Mouse (Mus musculus) intestine, embryonic 14.5 days (tissue): Measurements from ENCODE around the gene Rgs8. TPM values are rescaled to one million over a fixed set of nuclear protein-coding genes. Genes with fewer than 3 reads are reported as not detected.

ENCODE experiments used
- ATAC-seq: fragments of 200-750 bp; cut with Nextera tagmentation; replicated peaks from 2 replicates; pipeline ENCODE4 v1.8.0; 2017; ENCODE audit warnings: low read depth, moderate number of reproducible peaks, moderate TSS enrichment, moderate library complexity; ENCODE audit not compliant: low FRiP score, low TSS enrichment
- DNase-seq: peaks from one replicate; pipeline ENCODE4 v3.0.0-alpha.2; 2018; ENCODE audit warnings: low spot score
- H3K27ac ChIP-seq: fragments of 300-500 bp; sonication (generic); 2 replicates; pipeline ENCODE4 v1.5.1; 2014; ENCODE audit warnings: low read depth, mild to moderate bottlenecking, control low read depth
- H3K27me3 ChIP-seq: fragments of 300-500 bp; sonication (generic); replicated peaks from 2 replicates; pipeline ENCODE4 v1.6.1; 2014; ENCODE audit warnings: low read length, control low read depth; ENCODE audit not compliant: control insufficient read depth, insufficient read depth
- H3K36me3 ChIP-seq: fragments of 300-500 bp; sonication (generic); 2 replicates; pipeline ENCODE4 v1.6.1; 2014; ENCODE audit warnings: low read length, control low read depth; ENCODE audit not compliant: control insufficient read depth, insufficient read depth
- H3K4me1 ChIP-seq: fragments of 300-500 bp; sonication (generic); replicated peaks from 2 replicates; pipeline ENCODE4 v1.6.1; 2014; ENCODE audit warnings: low read length, control low read depth, mixed read lengths; ENCODE audit not compliant: control insufficient read depth, insufficient read depth
- H3K4me2 ChIP-seq: fragments of 300-500 bp; sonication (generic); 2 replicates; pipeline ENCODE4 v1.6.1; 2014; ENCODE audit warnings: low read length
- H3K4me3 ChIP-seq: fragments of 300-500 bp; sonication (generic); 2 replicates; pipeline ENCODE4 v1.5.1; 2014; ENCODE audit warnings: low read depth, low read length, control low read depth, mixed read lengths
- H3K9ac ChIP-seq: fragments of 300-500 bp; sonication (generic); 2 replicates; pipeline ENCODE4 v1.6.1; 2014; ENCODE audit warnings: mild to moderate bottlenecking, low read length
- H3K9me3 ChIP-seq: fragments of 300-500 bp; sonication (generic); 2 replicates; pipeline ENCODE4 v1.6.1; 2016; ENCODE audit warnings: low read length, control low read depth; ENCODE audit not compliant: control insufficient read depth
- WGBS: fragments of 180-500 bp; shearing (Covaris S2); extraction: QIAGEN DNeasy Blood & Tissue Kit; methylation state at CpG from one replicate; pipeline ENCODE4 v1.1.7; 2014; 5-methylcytosine and 5-hydroxymethylcytosine counted together
- polyA plus RNA-seq: library from polyadenylated mRNA; unstranded; fragments of >200 nt; fragmentation: Nextera tagmentation; extraction: Ambion mirVana; gene quantifications from 2 replicates; pipeline ENCODE4 v1.2.1, GENCODE M21; 2014

Gene Rgs8
- polyA plus RNA-seq, 1 experiment from 2014 or later = 0.04 TPM

- Histone ChIP-seq H3K9ac (no peak overlapping the region), H3K27me3 (peaks cover 58% of the 10 kb centered on the region), H3K36me3 (no peaks in the 10 kb centered on the region), H3K27ac (no peak overlapping the region), H3K4me3 (no peak overlapping the region), H3K4me1 (peaks cover 5% of the 10 kb centered on the region; the same call in 1 of the 2 replicates), H3K4me2 (no peak overlapping the region), H3K9me3 (no peaks in the 10 kb centered on the region)
- ATAC-seq = no peak
- DNase-seq = no peak
- WGBS = 57% methylated on average over 9 of the region's 9 CpGs
Measured at GRCm38 (mm10) chr1:153737101-153738085, 84.6 kb downstream of the Rgs8 start.

GRCm38 (mm10) chr1:153739437-153740015, 86.7 kb downstream of the Rgs8 start:
- WGBS = 17% methylated on average over 13 of the region's 13 CpGs
- H3K4me1 ChIP-seq = peaks cover 5% of the 10 kb centered on the region; the same call in 1 of the 2 replicates
- peak overlapping the region; percentile 68 for H3K4me2 ChIP-seq
- no peak for ATAC-seq
- H3K9me3 ChIP-seq = no peaks in the 10 kb centered on the region
- H3K27me3 ChIP-seq = peaks cover 54% of the 10 kb centered on the region
- no peak overlapping the region for H3K9ac ChIP-seq
- DNase-seq = no peak
- no peak overlapping the region for H3K27ac ChIP-seq
- H3K36me3 ChIP-seq = no peaks in the 10 kb centered on the region
- peak overlapping the region; percentile 40 for H3K4me3 ChIP-seq

DNA sequence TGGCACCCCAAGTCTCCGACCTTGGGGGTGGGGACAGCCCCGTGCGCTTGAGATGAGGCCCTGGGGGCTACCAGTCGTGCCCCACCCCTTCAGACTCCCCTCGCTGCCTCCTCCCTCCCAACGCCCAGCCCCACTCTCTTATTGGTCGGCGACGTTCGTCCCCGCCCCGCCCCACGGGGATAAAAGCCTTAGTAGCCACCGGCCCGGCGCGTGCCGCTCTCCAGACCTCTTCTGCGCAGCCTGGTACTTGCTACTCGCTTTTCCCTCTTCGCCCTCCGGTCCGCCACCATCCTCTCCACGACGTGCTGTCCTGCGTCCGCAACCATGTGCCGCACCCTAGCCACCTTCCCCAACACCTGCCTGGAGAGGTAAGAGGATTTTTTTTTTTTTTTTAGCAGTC, 87.3 kb downstream of the Rgs8 start, which contains the start of gene Rgs16:
Rgs16 (plus strand) TSS at position 205 of the 400 bp plus-strand sequence.
- 2% methylated on average over 28 of the region's 28 CpGs for WGBS
- peak; percentile 74 for DNase-seq
- H3K9ac ChIP-seq = 0 out of 2 replicates have a peak within 1 kb of the TSS, but pooled peaks have one; percentile 30
- peak within 1 kb of the TSS; percentile 40 for H3K4me3 ChIP-seq
- peak within 1 kb of the TSS; percentile 68 for H3K4me2 ChIP-seq
- no peaks in the 10 kb centered on the region for H3K36me3 ChIP-seq
- peak; percentile 76 for ATAC-seq
- H3K9me3 ChIP-seq = no peaks in the 10 kb centered on the region
- no peak within 1 kb of the TSS for H3K27ac ChIP-seq
- H3K27me3 ChIP-seq = peaks cover 48% of the 10 kb centered on the region
- H3K4me1 ChIP-seq = peaks cover 5% of the 10 kb centered on the region; the same call in 1 of the 2 replicates

DNA sequence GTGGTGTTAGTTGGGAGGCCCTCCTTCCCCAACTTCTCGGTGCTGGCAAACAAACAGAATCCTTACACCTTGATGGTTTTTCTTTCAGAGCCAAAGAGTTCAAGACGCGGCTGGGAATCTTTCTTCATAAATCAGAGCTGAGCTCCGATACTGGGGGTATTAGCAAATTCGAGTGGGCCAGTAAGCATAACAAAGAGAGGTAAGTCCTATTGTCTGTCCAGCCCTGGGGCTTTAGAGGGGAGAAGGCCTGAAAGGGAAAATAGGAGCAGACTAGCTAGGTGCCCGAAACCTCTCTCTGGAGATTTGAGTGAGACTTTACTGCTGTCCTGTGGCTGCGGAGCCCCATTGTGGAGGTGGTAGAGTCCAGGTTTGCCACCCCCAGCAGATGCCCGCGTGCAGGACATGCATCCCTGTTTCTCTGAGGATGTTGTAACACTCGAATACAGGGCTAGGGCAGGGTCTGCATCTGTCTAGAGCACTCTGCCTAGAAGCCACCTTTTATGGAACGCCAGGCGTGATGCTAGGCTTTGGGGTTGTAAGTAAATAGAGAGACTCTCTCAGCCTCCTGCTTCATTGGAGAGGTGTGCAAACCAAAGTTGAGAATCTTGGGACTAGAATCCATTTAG, 88.1 kb downstream of the Rgs8 start:
- no peak for DNase-seq
- ATAC-seq = no peak
- peaks cover 5% of the 10 kb centered on the region; the same call in 1 of the 2 replicates for H3K4me1 ChIP-seq

GRCm38 (mm10) chr1:153741551-153742316, 88.9 kb downstream of the Rgs8 start:
- Histone ChIP-seq H3K9ac (no peak overlapping the region), H3K27ac (no peak overlapping the region), H3K9me3 (no peaks in the 10 kb centered on the region), H3K36me3 (no peaks in the 10 kb centered on the region), H3K4me1 (peaks cover 5% of the 10 kb centered on the region; the same call in 1 of the 2 replicates), H3K27me3 (peaks cover 43% of the 10 kb centered on the region), H3K4me3 (peak overlapping the region; percentile 40; the same call in 1 of the 2 replicates), H3K4me2 (peak overlapping the region; percentile 68)
- WGBS = 71% methylated on average over 18 of the region's 18 CpGs
- no peak for DNase-seq
- ATAC-seq = no peak

More for the DNA sequence above, 88.1 kb downstream of the Rgs8 start:
- Histone ChIP-seq H3K36me3 (no peaks in the 10 kb centered on the region), H3K9ac (0 out of 2 replicates have a peak overlapping the region, but pooled peaks have one; percentile 30), H3K27ac (no peak overlapping the region), H3K27me3 (peaks cover 47% of the 10 kb centered on the region), H3K9me3 (no peaks in the 10 kb centered on the region), H3K4me2 (peak overlapping the region; percentile 68), H3K4me3 (peak overlapping the region; percentile 40)
- 40% methylated on average over 12 of the region's 12 CpGs for WGBS

- Histone ChIP-seq H3K36me3 (no peaks in the 10 kb centered on the region), H3K4me1 (peaks cover 5% of the 10 kb centered on the region; the same call in 1 of the 2 replicates), H3K9me3 (no peaks in the 10 kb centered on the region), H3K4me3 (no peak overlapping the region), H3K27ac (no peak overlapping the region), H3K4me2 (0 out of 2 replicates have a peak overlapping the region, but pooled peaks have one; percentile 68), H3K27me3 (peaks cover 42% of the 10 kb centered on the region), H3K9ac (no peak overlapping the region)
- 59% methylated on average over 11 of the region's 11 CpGs for WGBS
- ATAC-seq (no peak), DNase-seq (peak; percentile 83)
Measured at GRCm38 (mm10) chr1:153742374-153743155, 89.7 kb downstream of the Rgs8 start.

DNA sequence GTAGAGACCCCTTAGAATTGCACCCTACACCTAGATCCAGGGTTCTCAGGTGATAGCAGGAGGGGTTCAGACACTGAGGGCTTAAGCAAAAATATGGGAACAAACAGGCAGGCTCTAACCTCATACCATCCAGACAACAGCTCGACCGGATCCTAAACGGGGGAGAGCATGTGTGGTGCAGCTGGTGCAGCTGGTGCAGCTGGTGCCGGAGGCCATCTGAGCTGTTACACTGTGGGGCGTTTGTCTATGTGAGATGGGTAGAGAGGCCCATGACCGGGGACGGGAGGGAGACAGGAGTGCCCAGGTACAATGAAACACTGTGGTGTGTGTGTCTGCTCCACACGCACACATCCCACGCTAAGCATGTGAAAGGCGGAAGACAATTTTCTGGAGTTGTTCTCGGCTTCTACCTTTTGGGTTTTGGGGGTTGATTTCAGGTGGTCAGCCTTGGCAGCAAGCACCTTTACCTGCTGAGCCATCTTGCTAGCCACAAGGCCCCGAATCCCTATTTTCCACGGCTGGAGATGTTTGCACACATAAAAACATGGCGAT, 93.4 kb downstream of the Rgs8 start:
- Histone ChIP-seq H3K27ac (no peak overlapping the region), H3K4me3 (no peak overlapping the region)
- ATAC-seq = no peak

More for the DNA sequence above, 93.4 kb downstream of the Rgs8 start:
- Histone ChIP-seq H3K9ac (no peak overlapping the region), H3K27me3 (peaks cover 9% of the 10 kb centered on the region), H3K9me3 (no peaks in the 10 kb centered on the region), H3K4me1 (peaks cover 18% of the 10 kb centered on the region), H3K36me3 (no peaks in the 10 kb centered on the region), H3K4me2 (no peak overlapping the region)
- WGBS = 80% methylated on average over 14 of the region's 14 CpGs
- no peak for DNase-seq
